Mouse (Mus musculus): ENCODE data around the gene Rab3il1. TPM values are rescaled to one million over a fixed set of nuclear protein-coding genes. Genes with fewer than 3 reads are reported as not detected.

Rab3il1 gene
- 3.2 and 4.1 TPM in 2 replicates for polyA plus RNA-seq (2011; ENCODE audit: insufficient read depth, insufficient read length, low read depth, missing spikeins)

- Histone ChIP-seq H3K27ac (ENCODE audit: insufficient read depth, low read length) (no peak within 1 kb of the TSS), H3K27me3 (ENCODE audit: control insufficient read depth, insufficient read depth, low read length, poor library complexity, severe bottlenecking) (no peaks in the 10 kb centered on the region), H3K9me3 (replicated peaks; ENCODE audit: control insufficient read depth, insufficient read depth, low read length, poor library complexity, severe bottlenecking) (no peaks in the 10 kb centered on the region), H3K4me3 (ENCODE audit: low read depth, low read length) (no peak within 1 kb of the TSS), H3K4me1 (ENCODE audit: control insufficient read depth, insufficient read depth, low read length) (no peaks in the 10 kb centered on the region), H3K36me3 (ENCODE audit: control insufficient read depth, insufficient read depth, low read length, poor library complexity, severe bottlenecking) (no peaks in the 10 kb centered on the region), H3K9ac (ENCODE audit: low read depth, poor library complexity, severe bottlenecking) (no peak within 1 kb of the TSS)
- TF ChIP-seq POLR2A (IDR thresholded peaks at IDR 0.05; ENCODE audit: insufficient read depth, low read length): no peak
- TF ChIP-seq EP300 (IDR thresholded peaks at IDR 0.05; ENCODE audit: insufficient read depth, low read depth, low read length): no peak
- TF ChIP-seq CTCF (IDR thresholded peaks at IDR 0.05; ENCODE audit: low read depth, low read length): no peak
These were observed at the start of gene Rab3il1, which contains the start of gene Best1 for GRCm38 (mm10) chr19:10001206-10001969. Gene Rab3il1 (plus strand): TSS chr19:10001669. Gene Best1 (minus strand): TSS chr19:10001633.

- no peak overlapping the region for H3K27ac ChIP-seq (ENCODE audit: insufficient read depth, low read length)
- no peak for TF ChIP-seq CTCF (IDR thresholded peaks at IDR 0.05; ENCODE audit: low read depth, low read length)
- TF ChIP-seq EP300 (IDR thresholded peaks at IDR 0.05; ENCODE audit: insufficient read depth, low read depth, low read length): no peak
- TF ChIP-seq POLR2A (IDR thresholded peaks at IDR 0.05; ENCODE audit: insufficient read depth, low read length): no peak
- no peak overlapping the region for H3K9ac ChIP-seq (ENCODE audit: low read depth, poor library complexity, severe bottlenecking)
- no peaks in the 10 kb centered on the region for H3K36me3 ChIP-seq (ENCODE audit: control insufficient read depth, insufficient read depth, low read length, poor library complexity, severe bottlenecking)
- no peaks in the 10 kb centered on the region for H3K27me3 ChIP-seq (ENCODE audit: control insufficient read depth, insufficient read depth, low read length, poor library complexity, severe bottlenecking)
- no peaks in the 10 kb centered on the region for H3K4me1 ChIP-seq (ENCODE audit: control insufficient read depth, insufficient read depth, low read length)
- no peak overlapping the region for H3K4me3 ChIP-seq (ENCODE audit: low read depth, low read length)
- no peaks in the 10 kb centered on the region; the same call in 1 of the 2 replicates for H3K9me3 ChIP-seq (replicated peaks; ENCODE audit: control insufficient read depth, insufficient read depth, low read length, poor library complexity, severe bottlenecking)
These were observed 49.1 kb upstream of the Rab3il1 start for GRCm38 (mm10) chr19:9952390-9952789.

- Histone ChIP-seq H3K4me1 (ENCODE audit: control insufficient read depth, insufficient read depth, low read length) (no peaks in the 10 kb centered on the region), H3K36me3 (ENCODE audit: control insufficient read depth, insufficient read depth, low read length, poor library complexity, severe bottlenecking) (no peaks in the 10 kb centered on the region), H3K9me3 (replicated peaks; ENCODE audit: control insufficient read depth, insufficient read depth, low read length, poor library complexity, severe bottlenecking) (no peaks in the 10 kb centered on the region; the same call in 1 of the 2 replicates), H3K9ac (ENCODE audit: low read depth, poor library complexity, severe bottlenecking) (no peak overlapping the region), H3K4me3 (ENCODE audit: low read depth, low read length) (no peak overlapping the region), H3K27ac (ENCODE audit: insufficient read depth, low read length) (no peak overlapping the region), H3K27me3 (ENCODE audit: control insufficient read depth, insufficient read depth, low read length, poor library complexity, severe bottlenecking) (no peaks in the 10 kb centered on the region)
- TF ChIP-seq POLR2A (IDR thresholded peaks at IDR 0.05; ENCODE audit: insufficient read depth, low read length): no peak
- TF ChIP-seq EP300 (IDR thresholded peaks at IDR 0.05; ENCODE audit: insufficient read depth, low read depth, low read length): no peak
- TF ChIP-seq CTCF (IDR thresholded peaks at IDR 0.05; ENCODE audit: low read depth, low read length): no peak
These were observed 48.6 kb upstream of the Rab3il1 start for GRCm38 (mm10) chr19:9952912-9953311.

DNA sequence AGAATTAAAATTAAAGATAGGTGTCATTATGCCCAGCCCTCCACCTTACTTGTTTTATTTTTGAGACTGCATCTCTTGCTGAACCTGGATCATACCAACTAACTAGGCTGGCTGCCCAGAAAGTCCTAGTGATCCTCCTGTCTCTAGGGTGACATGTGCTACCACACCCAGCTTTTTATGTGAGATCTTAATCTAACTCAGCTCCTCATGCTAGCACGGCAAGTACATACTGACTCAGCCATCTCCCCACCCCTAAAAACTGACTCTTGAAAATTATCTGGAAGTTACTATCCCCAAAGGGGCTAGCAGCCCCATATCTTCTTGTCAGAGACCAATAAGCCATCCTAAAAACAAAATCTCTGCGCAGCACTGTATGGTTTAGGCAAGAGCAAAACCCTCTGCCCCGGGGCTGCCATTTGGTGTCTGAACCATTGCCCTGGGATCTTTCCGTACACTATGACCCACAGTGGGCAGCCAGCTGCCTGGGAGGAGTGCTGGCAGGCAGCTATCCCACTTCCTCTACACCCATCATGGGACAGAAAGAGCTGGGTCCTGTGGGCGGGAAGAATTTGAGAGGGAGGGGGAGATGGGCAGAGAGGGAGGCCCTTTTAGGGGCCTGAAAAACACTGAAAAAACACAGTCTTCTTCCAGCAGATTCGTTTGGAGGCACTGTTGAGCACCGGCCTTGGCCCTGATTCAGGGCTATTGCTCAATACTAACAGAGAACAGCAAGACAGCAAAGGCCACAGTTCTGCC, 47.2 kb upstream of the Rab3il1 start:
- Histone ChIP-seq H3K4me1 (ENCODE audit: control insufficient read depth, insufficient read depth, low read length) (no peaks in the 10 kb centered on the region), H3K27me3 (ENCODE audit: control insufficient read depth, insufficient read depth, low read length, poor library complexity, severe bottlenecking) (no peaks in the 10 kb centered on the region), H3K4me3 (ENCODE audit: low read depth, low read length) (no peak overlapping the region), H3K9ac (ENCODE audit: low read depth, poor library complexity, severe bottlenecking) (no peak overlapping the region), H3K36me3 (ENCODE audit: control insufficient read depth, insufficient read depth, low read length, poor library complexity, severe bottlenecking) (no peaks in the 10 kb centered on the region), H3K9me3 (replicated peaks; ENCODE audit: control insufficient read depth, insufficient read depth, low read length, poor library complexity, severe bottlenecking) (no peaks in the 10 kb centered on the region; the same call in 1 of the 2 replicates), H3K27ac (ENCODE audit: insufficient read depth, low read length) (no peak overlapping the region)
- no peak for TF ChIP-seq EP300 (IDR thresholded peaks at IDR 0.05; ENCODE audit: insufficient read depth, low read depth, low read length)
- no peak for TF ChIP-seq CTCF (IDR thresholded peaks at IDR 0.05; ENCODE audit: low read depth, low read length)
- no peak for TF ChIP-seq POLR2A (IDR thresholded peaks at IDR 0.05; ENCODE audit: insufficient read depth, low read length)

DNA sequence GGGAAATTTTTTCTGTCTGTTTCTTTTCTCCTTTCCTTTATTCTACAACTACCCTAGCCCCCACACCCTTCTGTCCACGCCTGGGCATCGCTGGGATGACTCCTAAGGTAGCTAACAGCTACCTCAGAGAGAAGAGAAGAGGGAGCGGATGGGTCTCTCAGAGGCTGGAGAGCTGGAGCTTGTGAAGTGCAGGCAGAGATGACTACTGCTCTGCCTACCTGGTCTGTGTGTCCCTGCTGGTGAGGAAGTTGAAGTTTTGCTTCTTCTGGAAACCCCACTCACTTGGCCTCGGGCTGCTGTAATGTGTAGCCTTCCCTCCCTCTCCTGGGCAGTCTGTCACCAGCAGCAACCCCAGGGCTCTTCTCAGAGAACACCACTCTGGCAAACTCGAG, 46.7 kb upstream of the Rab3il1 start:
- Histone ChIP-seq H3K27me3 (ENCODE audit: control insufficient read depth, insufficient read depth, low read length, poor library complexity, severe bottlenecking) (no peaks in the 10 kb centered on the region), H3K27ac (ENCODE audit: insufficient read depth, low read length) (no peak overlapping the region), H3K9ac (ENCODE audit: low read depth, poor library complexity, severe bottlenecking) (no peak overlapping the region), H3K4me1 (ENCODE audit: control insufficient read depth, insufficient read depth, low read length) (no peaks in the 10 kb centered on the region), H3K4me3 (ENCODE audit: low read depth, low read length) (no peak overlapping the region), H3K9me3 (replicated peaks; ENCODE audit: control insufficient read depth, insufficient read depth, low read length, poor library complexity, severe bottlenecking) (no peaks in the 10 kb centered on the region; the same call in 1 of the 2 replicates), H3K36me3 (ENCODE audit: control insufficient read depth, insufficient read depth, low read length, poor library complexity, severe bottlenecking) (no peaks in the 10 kb centered on the region)
- TF ChIP-seq EP300 (IDR thresholded peaks at IDR 0.05; ENCODE audit: insufficient read depth, low read depth, low read length): no peak
- no peak for TF ChIP-seq POLR2A (IDR thresholded peaks at IDR 0.05; ENCODE audit: insufficient read depth, low read length)
- no peak for TF ChIP-seq CTCF (IDR thresholded peaks at IDR 0.05; ENCODE audit: low read depth, low read length)

All from ES-Bruce4 (cell line).